Mouse (Mus musculus): Measurements from ENCODE around the gene Kif2a. TPM values are rescaled to one million over a fixed set of nuclear protein-coding genes. Genes with fewer than 3 reads are reported as not detected.
A peak's percentile ranks its signal among the peaks of the same experiment; 100 is the strongest.

Kif2a gene
- polyA plus RNA-seq, 1 experiment: 30.8 TPM

DNA sequence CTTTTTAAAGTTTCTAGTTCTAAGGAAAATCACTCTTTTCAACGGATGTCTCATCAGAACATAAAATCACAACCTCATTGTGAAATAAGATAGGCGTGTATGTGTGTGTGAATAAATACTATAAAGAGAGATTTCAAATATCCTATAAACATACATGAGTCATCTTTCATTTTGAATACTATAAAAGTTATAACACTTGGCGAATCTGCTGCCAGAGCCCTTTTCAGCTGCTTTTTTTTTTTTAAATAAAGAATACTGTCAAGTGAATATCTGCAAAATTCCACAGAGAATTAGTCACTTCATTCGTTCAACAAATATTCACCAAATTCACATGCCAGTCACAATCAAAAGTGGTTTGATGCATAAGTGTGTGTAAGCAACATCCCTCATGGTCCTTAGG is 13.2 kb upstream of the Kif2a start:
- Histone ChIP-seq H3K4me3 (replicated peaks; ENCODE audit: insufficient read depth, low read depth, low read length) (no peak overlapping the region), H3K27ac (ENCODE audit: insufficient read depth, low read length) (no peak overlapping the region), H3K27me3 (ENCODE audit: control insufficient read depth, insufficient read depth, low read length) (no peaks in the 10 kb centered on the region; the same call in 1 of the 2 replicates), H3K4me1 (ENCODE audit: control insufficient read depth, insufficient read depth, low read length) (no peaks in the 10 kb centered on the region)
- TF ChIP-seq CTCF (IDR thresholded peaks at IDR 0.05; ENCODE audit: borderline replicate concordance, insufficient read depth, low read depth, low read length): no peak
- no peak for DNase-seq
- WGBS: 86% methylated on average over 4 of the region's 4 CpGs

DNA sequence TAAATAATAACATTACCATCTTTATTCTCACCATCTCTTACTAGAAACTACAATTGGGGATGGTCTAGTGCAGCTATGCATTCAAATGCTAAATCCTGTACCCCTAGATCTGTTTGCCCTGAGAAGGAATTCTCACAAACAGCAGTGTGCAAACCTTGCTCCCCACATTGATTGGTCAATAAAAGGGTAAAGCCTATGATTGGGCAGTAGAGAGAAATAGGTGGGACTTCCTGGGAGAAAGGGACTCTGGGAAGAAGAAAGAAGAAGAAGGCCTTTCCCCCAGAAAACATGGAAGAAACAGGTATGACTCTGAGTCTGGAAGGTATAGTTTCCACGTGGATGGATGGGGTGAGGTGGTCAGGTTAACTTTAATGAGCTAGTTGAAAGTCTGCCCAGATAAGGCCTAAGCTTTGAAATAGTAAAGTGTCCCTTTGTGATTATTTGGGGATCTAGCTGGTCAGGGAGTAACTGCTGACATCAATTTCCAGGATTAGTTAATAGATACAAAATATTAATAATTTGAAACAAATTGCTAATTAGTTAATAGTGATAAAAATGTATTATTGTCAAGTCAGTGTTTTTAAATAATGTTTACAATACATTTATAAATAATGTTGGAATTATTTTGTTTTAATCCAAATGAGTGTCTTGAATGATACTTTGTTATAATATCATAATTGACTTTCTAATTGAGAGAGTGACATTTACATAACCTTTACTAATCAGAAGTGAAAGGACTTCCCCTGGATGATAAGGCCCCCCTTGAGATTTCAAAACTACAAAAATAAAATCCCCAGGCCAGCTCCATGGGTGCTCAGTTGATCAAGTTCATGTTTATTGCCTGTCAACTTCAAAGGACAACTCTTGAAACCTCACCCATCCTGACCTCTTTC is 12.3 kb upstream of the Kif2a start:
- WGBS: 62% methylated on average over 1 of the region's 1 CpGs
- Histone ChIP-seq H3K27me3 (ENCODE audit: control insufficient read depth, insufficient read depth, low read length) (no peaks in the 10 kb centered on the region; the same call in 1 of the 2 replicates), H3K27ac (ENCODE audit: insufficient read depth, low read length) (no peak overlapping the region), H3K4me3 (replicated peaks; ENCODE audit: insufficient read depth, low read depth, low read length) (no peak overlapping the region), H3K4me1 (ENCODE audit: control insufficient read depth, insufficient read depth, low read length) (no peaks in the 10 kb centered on the region)
- no peak for DNase-seq
- TF ChIP-seq CTCF (IDR thresholded peaks at IDR 0.05; ENCODE audit: borderline replicate concordance, insufficient read depth, low read depth, low read length): no peak
- no peak for TF ChIP-seq POLR2A (IDR thresholded peaks at IDR 0.05; ENCODE audit: borderline replicate concordance, insufficient read depth, low read length)

DNA sequence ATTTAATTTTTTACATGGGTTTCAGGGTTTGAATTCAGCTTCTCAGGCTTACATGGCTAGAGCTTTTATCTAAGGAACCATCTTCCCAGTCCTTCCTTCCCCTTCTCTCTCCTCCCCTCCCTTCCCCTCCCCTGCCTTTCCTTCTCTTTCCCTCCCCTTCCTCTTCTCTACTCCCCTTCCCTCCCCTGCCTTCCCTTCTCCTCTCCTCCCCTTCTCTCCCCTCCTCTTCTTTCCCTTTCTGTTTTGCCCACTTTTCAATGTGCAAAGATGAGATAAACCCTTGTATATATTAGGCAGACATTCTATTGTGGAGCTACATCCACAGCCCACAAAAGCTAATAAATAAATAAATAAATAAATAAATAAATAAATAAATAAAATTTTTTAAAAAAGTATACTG is 9.3 kb upstream of the Kif2a start:
- Histone ChIP-seq H3K4me3 (replicated peaks; ENCODE audit: insufficient read depth, low read depth, low read length) (no peak overlapping the region), H3K27ac (ENCODE audit: insufficient read depth, low read length) (no peak overlapping the region), H3K27me3 (ENCODE audit: control insufficient read depth, insufficient read depth, low read length) (no peaks in the 10 kb centered on the region), H3K4me1 (ENCODE audit: control insufficient read depth, insufficient read depth, low read length) (no peaks in the 10 kb centered on the region)
- DNase-seq: no peak
- TF ChIP-seq POLR2A (IDR thresholded peaks at IDR 0.05; ENCODE audit: borderline replicate concordance, insufficient read depth, low read length): no peak
- TF ChIP-seq CTCF (IDR thresholded peaks at IDR 0.05; ENCODE audit: borderline replicate concordance, insufficient read depth, low read depth, low read length): no peak

DNA sequence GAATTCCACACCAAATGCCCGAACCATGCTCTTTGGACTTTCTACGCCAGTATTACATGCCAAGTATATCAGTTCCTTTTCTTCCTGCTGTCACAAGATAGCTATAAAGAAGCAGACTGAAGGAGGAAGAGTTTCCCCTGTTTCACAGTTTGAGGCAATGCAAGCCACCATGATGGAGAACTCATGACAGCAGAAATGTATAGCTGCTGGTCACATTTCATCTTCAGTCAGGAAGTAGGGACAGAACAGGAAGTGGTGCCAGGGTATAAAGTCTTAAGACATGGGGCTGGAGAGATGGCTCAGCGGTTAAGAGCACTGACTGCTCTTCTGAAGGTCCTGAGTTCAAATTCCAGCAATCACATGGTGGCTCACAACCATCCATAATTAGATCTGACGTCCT is 5.3 kb upstream of the Kif2a start:
- DNase-seq: no peak
- H3K4me3 ChIP-seq (replicated peaks; ENCODE audit: insufficient read depth, low read depth, low read length): no peak overlapping the region
- H3K27ac ChIP-seq (ENCODE audit: insufficient read depth, low read length): no peak overlapping the region
- H3K27me3 ChIP-seq (ENCODE audit: control insufficient read depth, insufficient read depth, low read length): no peaks in the 10 kb centered on the region
- peaks cover 4% of the 10 kb centered on the region; the same call in 1 of the 2 replicates for H3K4me1 ChIP-seq (ENCODE audit: control insufficient read depth, insufficient read depth, low read length)
- no peak for TF ChIP-seq POLR2A (IDR thresholded peaks at IDR 0.05; ENCODE audit: borderline replicate concordance, insufficient read depth, low read length)
- no peak for TF ChIP-seq CTCF (IDR thresholded peaks at IDR 0.05; ENCODE audit: borderline replicate concordance, insufficient read depth, low read depth, low read length)
- 94% methylated on average over 4 of the region's 4 CpGs for WGBS

DNA sequence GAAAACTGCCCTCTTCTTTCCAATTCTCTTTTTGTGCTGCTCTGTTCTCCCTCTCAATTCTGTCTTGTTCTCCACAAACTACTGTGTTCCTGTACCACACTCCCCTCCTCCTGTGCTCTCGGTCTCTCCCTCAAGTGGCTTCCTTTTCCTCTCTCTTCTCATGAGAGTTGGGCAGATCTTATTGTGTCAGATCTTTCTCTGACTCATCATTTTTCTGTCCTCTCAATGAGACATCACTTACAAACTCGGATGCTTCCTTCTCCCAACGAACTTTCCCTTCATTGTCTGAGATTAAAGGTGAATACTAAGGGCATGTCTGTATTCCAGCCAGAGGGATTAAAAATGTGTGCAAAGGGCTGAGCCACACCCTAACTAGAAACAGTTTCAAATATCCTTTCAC is 3.7 kb upstream of the Kif2a start:
- no peak for DNase-seq
- 75% methylated on average over 3 of the region's 3 CpGs for WGBS
- Histone ChIP-seq H3K4me1 (ENCODE audit: control insufficient read depth, insufficient read depth, low read length) (peaks cover 4% of the 10 kb centered on the region; the same call in 1 of the 2 replicates), H3K27me3 (ENCODE audit: control insufficient read depth, insufficient read depth, low read length) (no peaks in the 10 kb centered on the region), H3K27ac (ENCODE audit: insufficient read depth, low read length) (no peak overlapping the region), H3K4me3 (replicated peaks; ENCODE audit: insufficient read depth, low read depth, low read length) (no peak overlapping the region)
- TF ChIP-seq POLR2A (IDR thresholded peaks at IDR 0.05; ENCODE audit: borderline replicate concordance, insufficient read depth, low read length) (no peak), CTCF (IDR thresholded peaks at IDR 0.05; ENCODE audit: borderline replicate concordance, insufficient read depth, low read depth, low read length) (no peak)

DNA sequence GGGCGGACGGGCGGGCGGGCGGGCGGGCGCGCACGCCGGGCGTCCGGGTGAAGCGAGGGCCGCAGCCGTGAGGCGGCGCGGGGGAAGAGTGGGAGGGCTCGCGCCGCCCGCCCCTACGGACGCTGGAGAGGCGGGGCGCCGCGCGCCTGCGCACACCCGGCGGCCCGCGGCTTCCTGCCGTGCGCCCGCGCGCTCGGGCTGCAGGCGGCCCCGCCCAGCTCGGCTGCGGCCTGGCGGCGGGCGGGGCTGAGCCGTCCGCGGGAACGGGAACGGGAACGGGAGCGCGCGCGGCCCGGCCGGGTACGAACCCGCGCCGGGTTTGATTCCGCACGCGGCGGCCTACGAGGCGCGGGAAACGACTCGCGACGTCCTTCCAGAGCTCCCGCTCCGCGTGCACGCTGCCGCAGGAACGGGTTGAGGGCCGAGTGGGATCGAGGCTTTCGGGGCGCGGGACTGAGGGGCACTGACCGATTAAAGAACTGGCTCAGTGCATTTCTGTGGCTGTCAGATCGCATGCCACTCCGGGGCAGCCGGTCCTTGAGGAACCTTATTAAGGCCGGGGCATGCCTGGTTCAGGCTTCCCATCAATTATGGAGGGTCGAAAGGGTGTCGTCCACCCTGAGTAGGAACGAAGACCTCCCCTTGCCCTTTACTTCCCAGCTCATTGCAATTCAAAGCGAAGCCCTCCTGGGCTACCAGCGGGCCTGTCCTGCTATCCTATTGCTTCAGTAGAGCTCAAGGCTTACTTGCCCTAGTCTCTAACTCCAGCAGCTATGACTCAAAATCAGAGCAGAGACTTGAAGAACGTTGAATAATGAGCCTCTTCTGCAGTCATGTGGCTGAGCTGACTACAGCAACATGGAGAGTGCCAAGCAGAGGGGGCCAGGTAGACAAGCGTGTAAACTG is 593 bp upstream of the Kif2a start:
- Histone ChIP-seq H3K4me3 (replicated peaks; ENCODE audit: insufficient read depth, low read depth, low read length) (peak overlapping the region; percentile 78), H3K4me1 (ENCODE audit: control insufficient read depth, insufficient read depth, low read length) (peaks cover 4% of the 10 kb centered on the region; the same call in 1 of the 2 replicates), H3K27ac (ENCODE audit: insufficient read depth, low read length) (peak overlapping the region; percentile 77), H3K27me3 (ENCODE audit: control insufficient read depth, insufficient read depth, low read length) (no peaks in the 10 kb centered on the region)
- 1% methylated on average over 88 of the region's 97 CpGs for WGBS
- DNase-seq: peak; percentile 80 to 87
- TF ChIP-seq CTCF (IDR thresholded peaks at IDR 0.05; ENCODE audit: borderline replicate concordance, insufficient read depth, low read depth, low read length): no peak
- peak; percentile 63; the same call in 1 of the 2 replicates for TF ChIP-seq POLR2A (IDR thresholded peaks at IDR 0.05; ENCODE audit: borderline replicate concordance, insufficient read depth, low read length)

DNA sequence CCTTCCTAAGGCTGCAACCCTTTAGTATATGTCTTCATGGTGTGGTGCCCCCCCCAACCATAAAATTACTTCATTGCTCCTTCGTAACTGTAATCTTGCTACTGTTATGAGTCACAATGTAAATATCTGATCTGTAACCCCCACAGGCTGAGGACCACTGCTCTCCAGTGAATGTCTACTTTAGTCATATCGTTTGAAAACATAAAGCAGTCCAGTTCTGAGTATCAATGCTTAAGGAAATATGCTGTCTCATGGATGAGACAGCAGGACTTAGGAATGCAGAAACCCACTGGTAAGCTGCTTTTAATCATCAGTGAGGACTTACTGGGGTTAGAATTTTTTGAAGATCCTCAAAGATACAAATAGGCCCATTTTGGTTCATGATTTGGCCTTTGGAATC is 2.5 kb downstream of the Kif2a start:
- Histone ChIP-seq H3K27ac (ENCODE audit: insufficient read depth, low read length) (no peak overlapping the region), H3K4me1 (ENCODE audit: control insufficient read depth, insufficient read depth, low read length) (peaks cover 4% of the 10 kb centered on the region; the same call in 1 of the 2 replicates), H3K27me3 (ENCODE audit: control insufficient read depth, insufficient read depth, low read length) (no peaks in the 10 kb centered on the region), H3K4me3 (replicated peaks; ENCODE audit: insufficient read depth, low read depth, low read length) (no peak overlapping the region)
- 65% methylated on average over 2 of the region's 2 CpGs for WGBS
- DNase-seq: no peak
- TF ChIP-seq CTCF (IDR thresholded peaks at IDR 0.05; ENCODE audit: borderline replicate concordance, insufficient read depth, low read depth, low read length): no peak
- no peak for TF ChIP-seq POLR2A (IDR thresholded peaks at IDR 0.05; ENCODE audit: borderline replicate concordance, insufficient read depth, low read length)

Measured in cerebellum, adult 2 months (tissue).